Mouse (Mus musculus): ENCODE results near the gene Tcea3. TPM values are rescaled to one million over a fixed set of nuclear protein-coding genes. Genes with fewer than 3 reads are reported as not detected.

Tcea3 gene
- polyA plus RNA-seq, 1 experiment from 2014 or later: 0.71 TPM

DNA sequence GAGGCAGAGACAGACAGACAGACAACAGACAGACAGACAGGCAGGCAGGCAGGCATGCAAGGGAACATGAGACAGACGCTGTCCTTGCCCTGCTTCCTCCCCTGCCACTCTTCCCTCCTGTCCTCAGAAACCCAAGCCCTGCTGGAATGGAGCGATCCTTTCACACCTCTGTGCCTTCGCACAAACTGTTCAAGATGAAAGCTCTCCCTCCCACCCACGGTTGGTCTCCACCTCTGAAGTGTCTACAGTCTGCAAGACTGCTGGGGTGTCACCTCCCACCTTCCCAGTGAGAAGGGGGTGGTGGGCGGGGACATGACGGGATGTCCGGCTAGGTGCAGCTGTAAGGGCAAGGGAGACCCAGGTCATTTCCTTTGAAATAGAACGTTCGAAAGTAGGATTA lies 34.1 kb downstream of the Tcea3 start:
- no peak overlapping the region for H3K27ac ChIP-seq (ENCODE audit: low read depth, low read length)
- no peaks in the 10 kb centered on the region for H3K36me3 ChIP-seq (ENCODE audit: control insufficient read depth, insufficient read depth, low read length)
- H3K9ac ChIP-seq (replicated peaks; ENCODE audit: low read depth, low read length): no peak overlapping the region
- H3K4me1 ChIP-seq (ENCODE audit: control insufficient read depth, insufficient read depth, low read length): peaks cover 20% of the 10 kb centered on the region
- no peaks in the 10 kb centered on the region for H3K27me3 ChIP-seq (ENCODE audit: control insufficient read depth, insufficient read depth, low read length)
- no peak overlapping the region for H3K4me3 ChIP-seq (ENCODE audit: low read depth, low read length)
- ATAC-seq (ENCODE audit: low read depth): no peak
- no peak overlapping the region for H3K4me2 ChIP-seq (ENCODE audit: low read depth, low read length)
- no peaks in the 10 kb centered on the region for H3K9me3 ChIP-seq (ENCODE audit: control insufficient read depth, low read length)
- WGBS: 74% methylated on average over 9 of the region's 9 CpGs

- Histone ChIP-seq H3K27me3 (ENCODE audit: control insufficient read depth, insufficient read depth, low read length) (no peaks in the 10 kb centered on the region), H3K4me2 (ENCODE audit: low read depth, low read length) (no peak overlapping the region)
These were observed 35.3 kb downstream of the Tcea3 start for GRCm38 (mm10) chr4:136282621-136283480.

DNA sequence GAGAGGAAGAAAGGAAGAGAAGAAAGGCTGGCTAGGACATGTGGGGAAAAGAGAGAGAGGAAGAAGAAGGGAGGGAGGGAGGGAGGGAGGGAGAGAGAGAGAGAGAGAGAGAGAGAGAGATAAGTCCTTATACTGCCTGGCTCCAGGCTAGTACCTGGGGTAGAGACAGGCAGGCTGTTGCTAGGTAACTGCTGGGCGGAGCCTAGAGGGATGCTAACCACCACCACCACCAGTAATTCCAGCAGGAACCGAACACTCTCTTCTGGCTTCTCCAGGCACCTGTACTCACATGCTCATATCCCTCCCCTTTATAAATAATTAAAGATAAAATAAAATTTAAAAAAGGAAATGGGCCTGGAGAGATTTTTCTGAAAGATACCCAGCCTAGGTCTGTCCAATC lies 36.3 kb downstream of the Tcea3 start:
- Histone ChIP-seq H3K4me3 (ENCODE audit: low read depth, low read length) (no peak overlapping the region), H3K36me3 (ENCODE audit: control insufficient read depth, insufficient read depth, low read length) (peaks cover 13% of the 10 kb centered on the region; the same call in 1 of the 2 replicates), H3K27me3 (ENCODE audit: control insufficient read depth, insufficient read depth, low read length) (peaks cover 3% of the 10 kb centered on the region), H3K27ac (ENCODE audit: low read depth, low read length) (peak overlapping the region; percentile 88), H3K4me2 (ENCODE audit: low read depth, low read length) (peak overlapping the region; percentile 65), H3K9ac (replicated peaks; ENCODE audit: low read depth, low read length) (no peak overlapping the region; the same call in 1 of the 2 replicates), H3K4me1 (ENCODE audit: control insufficient read depth, insufficient read depth, low read length) (peaks cover 26% of the 10 kb centered on the region), H3K9me3 (ENCODE audit: control insufficient read depth, low read length) (no peaks in the 10 kb centered on the region)
- peak; percentile 33; the same call in 1 of the 2 replicates for ATAC-seq (ENCODE audit: low read depth)
- 21% methylated on average over 2 of the region's 2 CpGs for WGBS

More at GRCm38 (mm10) chr4:136282621-136283480, 35.3 kb downstream of the Tcea3 start:
- Histone ChIP-seq H3K36me3 (ENCODE audit: control insufficient read depth, insufficient read depth, low read length) (peaks cover 6% of the 10 kb centered on the region; the same call in 1 of the 2 replicates), H3K9ac (replicated peaks; ENCODE audit: low read depth, low read length) (no peak overlapping the region), H3K27ac (ENCODE audit: low read depth, low read length) (peak overlapping the region; percentile 88), H3K4me3 (ENCODE audit: low read depth, low read length) (no peak overlapping the region), H3K9me3 (ENCODE audit: control insufficient read depth, low read length) (no peaks in the 10 kb centered on the region), H3K4me1 (ENCODE audit: control insufficient read depth, insufficient read depth, low read length) (peaks cover 26% of the 10 kb centered on the region)
- ATAC-seq (ENCODE audit: low read depth): no peak
- WGBS: 22% methylated on average over 10 of the region's 10 CpGs

- peaks cover 17% of the 10 kb centered on the region; the same call in 1 of the 2 replicates for H3K36me3 ChIP-seq (ENCODE audit: control insufficient read depth, insufficient read depth, low read length)
- H3K4me3 ChIP-seq (ENCODE audit: low read depth, low read length): peak within 1 kb of the TSS; percentile 55
- peak within 1 kb of the TSS; percentile 65 for H3K4me2 ChIP-seq (ENCODE audit: low read depth, low read length)
- peak within 1 kb of the TSS; percentile 62 for H3K9ac ChIP-seq (replicated peaks; ENCODE audit: low read depth, low read length)
- H3K9me3 ChIP-seq (ENCODE audit: control insufficient read depth, low read length): no peaks in the 10 kb centered on the region
- H3K4me1 ChIP-seq (ENCODE audit: control insufficient read depth, insufficient read depth, low read length): peaks cover 26% of the 10 kb centered on the region
- H3K27ac ChIP-seq (ENCODE audit: low read depth, low read length): peak within 1 kb of the TSS; percentile 88
- no peak for ATAC-seq (ENCODE audit: low read depth)
- WGBS: 18% methylated on average over 5 of the region's 5 CpGs
- peaks cover 7% of the 10 kb centered on the region for H3K27me3 ChIP-seq (ENCODE audit: control insufficient read depth, insufficient read depth, low read length)
These were observed 36.9 kb downstream of the Tcea3 start, which contains the start of gene Zfp46 for GRCm38 (mm10) chr4:136284455-136284854. TSS of gene Zfp46 (plus strand) at chr4:136284683.

GRCm38 (mm10) chr4:136284891-136285290 lies 37.4 kb downstream of the Tcea3 start:
- Histone ChIP-seq H3K27ac (ENCODE audit: low read depth, low read length) (peak overlapping the region; percentile 88), H3K4me3 (ENCODE audit: low read depth, low read length) (peak overlapping the region; percentile 55), H3K9me3 (ENCODE audit: control insufficient read depth, low read length) (no peaks in the 10 kb centered on the region), H3K9ac (replicated peaks; ENCODE audit: low read depth, low read length) (peak overlapping the region; percentile 62), H3K4me2 (ENCODE audit: low read depth, low read length) (peak overlapping the region; percentile 65), H3K4me1 (ENCODE audit: control insufficient read depth, insufficient read depth, low read length) (peaks cover 26% of the 10 kb centered on the region), H3K27me3 (ENCODE audit: control insufficient read depth, insufficient read depth, low read length) (peaks cover 7% of the 10 kb centered on the region), H3K36me3 (ENCODE audit: control insufficient read depth, insufficient read depth, low read length) (peaks cover 20% of the 10 kb centered on the region; the same call in 1 of the 2 replicates)
- WGBS: 24% methylated on average over 6 of the region's 6 CpGs
- ATAC-seq (ENCODE audit: low read depth): no peak; the same call in 1 of the 2 replicates

DNA sequence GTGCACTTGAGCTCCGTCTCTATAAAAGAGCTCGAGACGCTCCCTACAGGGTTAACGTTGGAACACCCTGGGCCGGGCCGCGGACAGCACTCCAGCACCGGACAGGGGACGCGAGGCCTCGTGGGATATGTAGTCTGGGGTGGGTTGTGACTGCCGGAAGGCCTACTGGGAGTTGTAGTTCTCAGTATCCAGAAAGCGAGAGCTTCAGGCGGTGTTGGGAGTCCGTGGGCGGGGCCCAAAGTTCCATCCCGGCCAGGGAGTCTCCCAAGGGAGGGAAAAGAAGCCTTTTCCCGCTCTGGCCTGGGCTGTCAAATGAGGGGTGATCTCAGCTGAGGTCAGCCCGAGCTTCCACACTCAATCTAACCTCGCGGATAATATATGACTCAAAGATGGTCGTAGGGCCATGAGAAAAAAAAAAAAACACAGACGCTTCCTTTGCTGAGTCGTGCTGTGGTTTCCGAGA lies 37.9 kb downstream of the Tcea3 start:
- H3K27ac ChIP-seq (ENCODE audit: low read depth, low read length): peak overlapping the region; percentile 88
- no peaks in the 10 kb centered on the region for H3K9me3 ChIP-seq (ENCODE audit: control insufficient read depth, low read length)
- peaks cover 29% of the 10 kb centered on the region for H3K4me1 ChIP-seq (ENCODE audit: control insufficient read depth, insufficient read depth, low read length)
- peak overlapping the region; percentile 55 for H3K4me3 ChIP-seq (ENCODE audit: low read depth, low read length)
- peak overlapping the region; percentile 62 for H3K9ac ChIP-seq (replicated peaks; ENCODE audit: low read depth, low read length)
- H3K36me3 ChIP-seq (ENCODE audit: control insufficient read depth, insufficient read depth, low read length): peaks cover 25% of the 10 kb centered on the region
- under 1% methylated on average over 25 of the region's 25 CpGs for WGBS
- peaks cover 7% of the 10 kb centered on the region for H3K27me3 ChIP-seq (ENCODE audit: control insufficient read depth, insufficient read depth, low read length)
- ATAC-seq (ENCODE audit: low read depth): peak; percentile 95
- peak overlapping the region; percentile 65 for H3K4me2 ChIP-seq (ENCODE audit: low read depth, low read length)

DNA sequence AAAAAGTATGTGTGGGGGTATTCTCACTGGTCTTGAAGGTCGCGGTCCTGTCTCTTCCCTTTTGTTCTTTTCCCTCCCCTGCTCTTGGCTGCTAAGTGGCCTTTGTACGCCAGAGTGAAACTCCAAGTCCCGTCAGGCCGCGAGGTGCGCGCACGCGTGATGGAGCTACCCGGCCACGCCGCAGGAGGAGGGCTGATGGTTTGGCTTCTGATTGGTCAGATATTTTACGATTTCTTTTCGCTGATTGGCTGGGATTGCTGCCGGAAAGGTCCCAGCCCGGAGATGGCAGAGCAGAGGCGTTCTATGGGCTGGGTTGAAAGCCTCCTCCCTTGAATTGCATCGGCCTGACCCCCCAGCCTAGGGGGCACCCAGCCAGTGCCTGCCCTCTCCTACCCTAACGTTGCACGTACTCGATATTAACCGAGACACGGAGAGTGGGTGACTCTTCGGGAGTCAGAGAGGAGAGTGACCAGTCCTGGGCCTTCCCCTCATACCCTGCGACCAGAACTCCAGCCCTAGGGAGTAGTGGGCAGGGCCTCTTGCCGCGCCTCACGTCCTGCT lies 38.4 kb downstream of the Tcea3 start:
- H3K4me3 ChIP-seq (ENCODE audit: low read depth, low read length): peak overlapping the region; percentile 55
- peak overlapping the region; percentile 88 for H3K27ac ChIP-seq (ENCODE audit: low read depth, low read length)
- H3K9ac ChIP-seq (replicated peaks; ENCODE audit: low read depth, low read length): peak overlapping the region; percentile 62
- peak; percentile 84 for ATAC-seq (ENCODE audit: low read depth)
- H3K4me1 ChIP-seq (ENCODE audit: control insufficient read depth, insufficient read depth, low read length): peaks cover 29% of the 10 kb centered on the region
- WGBS: under 1% methylated on average over 29 of the region's 29 CpGs
- H3K9me3 ChIP-seq (ENCODE audit: control insufficient read depth, low read length): no peaks in the 10 kb centered on the region
- H3K4me2 ChIP-seq (ENCODE audit: low read depth, low read length): peak overlapping the region; percentile 65
- H3K27me3 ChIP-seq (ENCODE audit: control insufficient read depth, insufficient read depth, low read length): peaks cover 7% of the 10 kb centered on the region
- peaks cover 29% of the 10 kb centered on the region for H3K36me3 ChIP-seq (ENCODE audit: control insufficient read depth, insufficient read depth, low read length)

DNA sequence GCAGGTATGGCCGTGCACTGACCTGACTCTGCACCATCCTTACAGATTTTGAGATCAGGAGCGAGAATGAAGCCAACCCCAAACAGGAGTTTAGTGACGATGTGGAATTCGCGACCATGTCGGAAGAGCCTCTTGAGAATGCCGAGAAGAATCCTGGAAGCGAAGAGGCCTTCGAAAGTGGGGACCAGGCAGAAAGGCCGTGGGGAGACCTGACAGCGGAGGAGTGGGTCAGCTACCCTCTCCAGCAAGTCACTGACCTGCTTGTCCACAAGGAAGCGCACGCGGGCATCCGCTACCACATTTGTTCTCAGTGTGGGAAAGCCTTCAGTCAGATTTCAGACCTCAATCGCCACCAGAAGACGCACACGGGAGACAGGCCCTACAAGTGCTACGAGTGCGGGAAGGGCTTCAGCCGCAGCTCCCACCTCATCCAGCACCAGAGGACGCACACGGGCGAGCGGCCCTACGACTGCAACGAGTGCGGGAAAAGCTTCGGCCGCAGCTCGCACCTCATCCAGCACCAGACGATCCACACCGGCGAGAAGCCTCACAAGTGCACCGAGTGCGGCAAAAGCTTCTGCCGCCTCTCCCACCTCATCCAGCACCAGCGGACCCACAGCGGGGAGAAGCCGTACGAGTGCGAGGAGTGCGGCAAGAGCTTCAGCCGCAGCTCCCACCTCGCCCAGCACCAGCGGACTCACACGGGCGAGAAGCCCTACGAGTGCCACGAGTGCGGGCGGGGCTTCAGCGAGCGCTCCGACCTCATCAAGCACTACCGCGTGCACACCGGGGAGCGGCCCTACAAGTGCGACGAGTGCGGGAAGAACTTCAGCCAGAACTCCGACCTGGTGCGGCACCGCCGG lies 42.6 kb downstream of the Tcea3 start:
- Histone ChIP-seq H3K9me3 (ENCODE audit: control insufficient read depth, low read length) (no peaks in the 10 kb centered on the region), H3K4me1 (ENCODE audit: control insufficient read depth, insufficient read depth, low read length) (peaks cover 10% of the 10 kb centered on the region), H3K4me3 (ENCODE audit: low read depth, low read length) (no peak overlapping the region), H3K27ac (ENCODE audit: low read depth, low read length) (no peak overlapping the region), H3K27me3 (ENCODE audit: control insufficient read depth, insufficient read depth, low read length) (peaks cover 7% of the 10 kb centered on the region), H3K9ac (replicated peaks; ENCODE audit: low read depth, low read length) (no peak overlapping the region), H3K36me3 (ENCODE audit: control insufficient read depth, insufficient read depth, low read length) (peaks cover 57% of the 10 kb centered on the region), H3K4me2 (ENCODE audit: low read depth, low read length) (no peak overlapping the region)
- 31% methylated on average over 66 of the region's 66 CpGs for WGBS
- no peak for ATAC-seq (ENCODE audit: low read depth)
